ENCODE assay signal across 29 mouse cellular contexts in the genomic region with DNA sequence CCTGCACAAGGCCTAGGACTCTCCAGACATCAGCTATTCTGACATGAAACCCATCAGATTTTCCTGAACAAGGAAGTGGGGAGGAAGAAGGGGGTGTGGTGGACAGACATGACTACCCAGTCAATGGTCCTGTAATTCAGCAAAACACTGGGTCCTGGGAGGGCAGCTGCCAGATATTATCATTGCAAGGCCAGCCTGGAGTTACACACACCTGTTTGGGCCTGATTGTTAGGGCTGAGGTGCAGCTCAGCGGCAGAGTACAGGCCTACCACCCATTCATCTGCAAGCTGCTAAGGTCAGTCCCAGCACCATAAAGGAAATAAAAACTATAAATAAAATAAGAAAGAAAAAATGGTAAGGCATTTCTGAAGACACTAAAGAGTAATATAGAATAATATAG. TPM values are rescaled to one million over a fixed set of nuclear protein-coding genes. Genes with fewer than 3 reads are reported as not detected.
A peak's percentile ranks its signal among the peaks of the same experiment; 100 is the strongest.
DNase-seq lines count a peak whose midpoint lies in the region; ATAC-seq lines count a peak whose summit lies in the region.
"Had no signal": no experiment of that assay in that cellular context is flagged by ENCODE, and none has a peak within 500 bp of the region (broad histone marks: within the 10 kb centered on the region; RNA-seq: fewer than 3 reads in every experiment).

No protein-coding gene starts in this region.

- H3K36me3 ChIP-seq in intestine, embryonic 14.5 days (ENCODE audit: control insufficient read depth, insufficient read depth, low read length): peaks cover 9% of the 10 kb centered on the region; the same call in 1 of the 2 replicates
- H3K36me3 ChIP-seq in intestine, embryonic 16.5 days (ENCODE audit: control insufficient read depth, insufficient read depth, low read length): no peaks in the 10 kb centered on the region
- H3K36me3 ChIP-seq in kidney, embryonic 15.5 days: no peaks in the 10 kb centered on the region
- no peaks in the 10 kb centered on the region for H3K36me3 ChIP-seq in liver, embryonic 11.5 days (ENCODE audit: control insufficient read depth, insufficient read depth, low read length)
- H3K36me3 ChIP-seq in liver, embryonic 12.5 days: no peaks in the 10 kb centered on the region
- H3K36me3 ChIP-seq: heart, embryonic 15.5 days had no signal

- no peak for ATAC-seq in intestine, embryonic 14.5 days (replicated peaks; ENCODE audit: low FRiP score, low TSS enrichment, low read depth)
- ATAC-seq in intestine, embryonic 16.5 days: no peak
- no peak; the same call in 1 of the 2 replicates for ATAC-seq in kidney, embryonic 15.5 days (replicated peaks; ENCODE audit: low FRiP score)
- ATAC-seq in liver, embryonic 11.5 days (replicated peaks; ENCODE audit: low FRiP score): 0 out of 2 replicates have a peak, but pooled peaks have one; percentile 43
- ATAC-seq in liver, embryonic 12.5 days: no peak
- ATAC-seq: CD4-positive, CD25-positive, alpha-beta regulatory T cell, adult 4 months; forebrain, postnatal 0 days had no signal

- H3K4me1 ChIP-seq in intestine, embryonic 14.5 days (replicated peaks; ENCODE audit: control insufficient read depth, insufficient read depth, low read length): no peaks in the 10 kb centered on the region
- no peaks in the 10 kb centered on the region for H3K4me1 ChIP-seq in intestine, embryonic 16.5 days (ENCODE audit: control insufficient read depth, insufficient read depth, low read length)
- peaks cover 24% of the 10 kb centered on the region for H3K4me1 ChIP-seq in kidney, embryonic 15.5 days
- H3K4me1 ChIP-seq in liver, embryonic 11.5 days (replicated peaks; ENCODE audit: control insufficient read depth, insufficient read depth, low read length): no peaks in the 10 kb centered on the region
- peaks cover 11% of the 10 kb centered on the region; the same call in 1 of the 2 replicates for H3K4me1 ChIP-seq in liver, embryonic 12.5 days

- H3K27ac ChIP-seq in intestine, embryonic 14.5 days (ENCODE audit: low read depth): no peak overlapping the region
- H3K27ac ChIP-seq in intestine, embryonic 16.5 days (ENCODE audit: low read length): no peak overlapping the region
- 0 out of 2 replicates have a peak overlapping the region, but pooled peaks have one; percentile 20 for H3K27ac ChIP-seq in kidney, embryonic 15.5 days
- no peak overlapping the region for H3K27ac ChIP-seq in liver, embryonic 11.5 days (ENCODE audit: low read depth, low read length)
- H3K27ac ChIP-seq in liver, embryonic 12.5 days: no peak overlapping the region
- H3K27ac ChIP-seq: embryonic facial prominence, embryonic 10.5 days; embryonic facial prominence, embryonic 13.5 days; forebrain, embryonic 13.5 days; gastrocnemius, adult 2 months; heart, embryonic 15.5 days; hindbrain, postnatal 0 days had no signal

- no peaks in the 10 kb centered on the region for H3K9me3 ChIP-seq in intestine, embryonic 14.5 days (ENCODE audit: control insufficient read depth, low read length)
- H3K9me3 ChIP-seq in intestine, embryonic 16.5 days (ENCODE audit: control insufficient read depth, low read length): no peaks in the 10 kb centered on the region
- no peaks in the 10 kb centered on the region for H3K9me3 ChIP-seq in kidney, embryonic 15.5 days (replicated peaks)
- H3K9me3 ChIP-seq in liver, embryonic 11.5 days (ENCODE audit: control insufficient read depth, low read length): no peaks in the 10 kb centered on the region
- no peaks in the 10 kb centered on the region for H3K9me3 ChIP-seq in liver, embryonic 12.5 days (replicated peaks)
- H3K9me3 ChIP-seq: embryonic facial prominence, embryonic 10.5 days; embryonic facial prominence, embryonic 13.5 days; forebrain, embryonic 13.5 days; heart, embryonic 12.5 days; heart, embryonic 15.5 days had no signal

- no peak overlapping the region for H3K4me3 ChIP-seq in intestine, embryonic 14.5 days (ENCODE audit: low read depth, low read length)
- no peak overlapping the region for H3K4me3 ChIP-seq in intestine, embryonic 16.5 days (ENCODE audit: low read length)
- H3K4me3 ChIP-seq in kidney, embryonic 15.5 days (replicated peaks): no peak overlapping the region
- H3K4me3 ChIP-seq in liver, embryonic 11.5 days (ENCODE audit: low read depth, low read length): no peak overlapping the region
- H3K4me3 ChIP-seq in liver, embryonic 12.5 days: no peak overlapping the region
- H3K4me3 ChIP-seq: embryonic facial prominence, embryonic 10.5 days; embryonic facial prominence, embryonic 13.5 days; erythroblast, embryonic 14.5 days; forebrain, embryonic 13.5 days; gastrocnemius, adult 2 months; heart, embryonic 12.5 days; heart, embryonic 15.5 days had no signal

- no peak overlapping the region for H3K4me2 ChIP-seq in intestine, embryonic 14.5 days (ENCODE audit: low read length)
- H3K4me2 ChIP-seq in intestine, embryonic 16.5 days (ENCODE audit: low read depth, low read length): no peak overlapping the region
- no peak overlapping the region for H3K4me2 ChIP-seq in kidney, embryonic 15.5 days
- H3K4me2 ChIP-seq in liver, embryonic 11.5 days: no peak overlapping the region
- H3K4me2 ChIP-seq in liver, embryonic 12.5 days: no peak overlapping the region
- H3K4me2 ChIP-seq: embryonic facial prominence, embryonic 13.5 days; forebrain, embryonic 13.5 days; heart, embryonic 12.5 days; heart, embryonic 15.5 days; hindbrain, embryonic 14.5 days had no signal

- WGBS in intestine, embryonic 14.5 days: 91% methylated on average over 1 of the region's 1 CpGs
- 92% methylated on average over 1 of the region's 1 CpGs for WGBS in intestine, embryonic 16.5 days
- 69% methylated on average over 1 of the region's 1 CpGs for WGBS in kidney, embryonic 15.5 days
- WGBS in liver, embryonic 11.5 days: 68% methylated on average over 1 of the region's 1 CpGs
- WGBS in liver, embryonic 12.5 days (ENCODE audit: insufficient replicate concordance): 59% methylated on average over 1 of the region's 1 CpGs

- peak; percentile 43 for DNase-seq in intestine, embryonic 14.5 days (ENCODE audit: low spot score)
- DNase-seq in kidney, postnatal 36 days: no peak
- DNase-seq in liver, embryonic 11.5 days (ENCODE audit: low spot score): no peak
- DNase-seq in cerebellum, adult 18-20 months: no peak
- DNase-seq: adrenal gland, adult 2 months; adrenal gland, postnatal 14 days; cerebellum, adult 11 months; cerebellum, adult 8-10 months; cerebellum, postnatal 10 days; cerebellum, postnatal 36 days; forebrain, postnatal 0 days; gastrocnemius, adult 2 months; gastrocnemius, postnatal 14 days; heart, adult 18-20 months; heart, postnatal 10 days; heart, postnatal 4 days had no signal

- no peaks in the 10 kb centered on the region for H3K27me3 ChIP-seq in intestine, embryonic 14.5 days (replicated peaks; ENCODE audit: control insufficient read depth, insufficient read depth, low read length)
- no peaks in the 10 kb centered on the region for H3K27me3 ChIP-seq in intestine, embryonic 16.5 days (replicated peaks; ENCODE audit: control insufficient read depth, insufficient read depth, low read length)
- 0 out of 2 replicates have a peak, but pooled peaks cover 4% of the 10 kb centered on the region for H3K27me3 ChIP-seq in kidney, embryonic 15.5 days
- no peaks in the 10 kb centered on the region for H3K27me3 ChIP-seq in liver, embryonic 11.5 days (replicated peaks; ENCODE audit: control insufficient read depth, insufficient read depth, low read length)
- no peaks in the 10 kb centered on the region for H3K27me3 ChIP-seq in liver, embryonic 12.5 days (replicated peaks)
- H3K27me3 ChIP-seq: embryonic facial prominence, embryonic 13.5 days; forebrain, embryonic 13.5 days; heart, embryonic 12.5 days; heart, embryonic 15.5 days had no signal

- H3K9ac ChIP-seq in intestine, embryonic 14.5 days (ENCODE audit: low read length): no peak overlapping the region
- H3K9ac ChIP-seq in intestine, embryonic 16.5 days (ENCODE audit: low read depth, low read length): no peak overlapping the region
- H3K9ac ChIP-seq in kidney, embryonic 15.5 days: no peak overlapping the region
- H3K9ac ChIP-seq in liver, embryonic 11.5 days (ENCODE audit: low read depth, low read length): no peak overlapping the region
- H3K9ac ChIP-seq in liver, embryonic 12.5 days: no peak overlapping the region
- H3K9ac ChIP-seq: embryonic facial prominence, embryonic 13.5 days; forebrain, embryonic 13.5 days; forebrain, postnatal 0 days; heart, embryonic 12.5 days; heart, embryonic 15.5 days; hindbrain, embryonic 14.5 days had no signal

RNA-seq across cellular contexts. Expression of gene Mpped2, which starts 52.3 kb away (rescaled TPM):
- 45.6 and 54.7 TPM in 2 replicates for polyA plus RNA-seq in intestine, embryonic 14.5 days (2014; fragmentation: Nextera tagmentation; extraction: Ambion mirVana)
- polyA plus RNA-seq in intestine, embryonic 16.5 days (2015; fragmentation: Nextera tagmentation; extraction: Ambion mirVana): 17.4 and 20.2 TPM in 2 replicates
- polyA plus RNA-seq in kidney, embryonic 15.5 days (2015; fragmentation: Nextera tagmentation; extraction: Ambion mirVana): 29.5 and 30.0 TPM in 2 replicates
- 16.6 and 24.7 TPM in 2 replicates for polyA plus RNA-seq in liver, embryonic 11.5 days (2014; fragmentation: Nextera tagmentation; extraction: Ambion mirVana)
- 5.3 and 6.7 TPM in 2 replicates for polyA plus RNA-seq in liver, embryonic 12.5 days (2016; fragmentation: Nextera tagmentation; extraction: Ambion mirVana)
- polyA plus RNA-seq: C2C12; CD4-positive, CD25-positive, alpha-beta regulatory T cell, adult 4 months; erythroblast, embryonic 14.5 days had no signal
